Mouse (Mus musculus): ENCODE results near the gene Gm28778. TPM values are rescaled to one million over a fixed set of nuclear protein-coding genes. Genes with fewer than 3 reads are reported as not detected.
A peak's percentile ranks its signal among the peaks of the same experiment; 100 is the strongest.
"Not testable (repeated sequence)": the region's sequence is repeated elsewhere in the genome, so short reads cannot be mapped to it uniquely, and the experiment has no call there.

Gm28778 gene
- not detected in 2 replicates for polyA plus RNA-seq (2014; fragmentation: Nextera tagmentation; extraction: Ambion mirVana)

GRCm38 (mm10) chr1:53296581-53297383 is at the start of gene Gm28778, which contains the start of the genes Pms1 and Ormdl1:
Gene Gm28778, plus strand, starts transcription at chr1:53297111.
Gene Pms1, minus strand, starts transcription at chr1:53297018.
Gene Ormdl1, plus strand, starts transcription at chr1:53297095.
- Histone ChIP-seq H3K9ac (ENCODE audit: low read depth, low read length) (peak within 1 kb of the TSS; percentile 84), H3K4me1 (ENCODE audit: control insufficient read depth, insufficient read depth, low read length) (no peaks in the 10 kb centered on the region), H3K27ac (ENCODE audit: low read depth, low read length) (peak within 1 kb of the TSS; percentile 77), H3K36me3 (ENCODE audit: control insufficient read depth, insufficient read depth, low read length) (peaks cover 4% of the 10 kb centered on the region; the same call in 1 of the 2 replicates), H3K4me3 (ENCODE audit: low read length) (peak within 1 kb of the TSS; percentile 85), H3K4me2 (replicated peaks; ENCODE audit: low read depth, low read length) (peak within 1 kb of the TSS; percentile 60), H3K9me3 (ENCODE audit: control insufficient read depth, low read length) (no peaks in the 10 kb centered on the region), H3K27me3 (ENCODE audit: control insufficient read depth, insufficient read depth, low read length) (no peaks in the 10 kb centered on the region)
- ATAC-seq (ENCODE audit: low FRiP score, low TSS enrichment) = peak; percentile 100
- under 1% methylated on average over 66 of the region's 66 CpGs for WGBS

- not testable (repeated sequence) for H3K4me2 ChIP-seq (replicated peaks; ENCODE audit: low read depth, low read length); H3K9me3 ChIP-seq (ENCODE audit: control insufficient read depth, low read length); H3K36me3 ChIP-seq (ENCODE audit: control insufficient read depth, insufficient read depth, low read length); H3K27me3 ChIP-seq (ENCODE audit: control insufficient read depth, insufficient read depth, low read length); H3K9ac ChIP-seq (ENCODE audit: low read depth, low read length); ATAC-seq (ENCODE audit: low FRiP score, low TSS enrichment); H3K4me1 ChIP-seq (ENCODE audit: control insufficient read depth, insufficient read depth, low read length); H3K4me3 ChIP-seq (ENCODE audit: low read length); H3K27ac ChIP-seq (ENCODE audit: low read depth, low read length)
Observed at GRCm38 (mm10) chr1:53264958-53265612, 31.8 kb upstream of the Gm28778 start.

- H3K9ac ChIP-seq (ENCODE audit: low read depth, low read length) = no peak overlapping the region
- H3K27me3 ChIP-seq (ENCODE audit: control insufficient read depth, insufficient read depth, low read length) = no peaks in the 10 kb centered on the region
- no peak overlapping the region for H3K4me3 ChIP-seq (ENCODE audit: low read length)
- H3K4me1 ChIP-seq (ENCODE audit: control insufficient read depth, insufficient read depth, low read length) = no peaks in the 10 kb centered on the region
- no peak overlapping the region for H3K4me2 ChIP-seq (replicated peaks; ENCODE audit: low read depth, low read length)
- H3K27ac ChIP-seq (ENCODE audit: low read depth, low read length) = no peak overlapping the region
- H3K36me3 ChIP-seq (ENCODE audit: control insufficient read depth, insufficient read depth, low read length) = no peaks in the 10 kb centered on the region
- WGBS = 85% methylated on average over 3 of the region's 3 CpGs
- no peaks in the 10 kb centered on the region for H3K9me3 ChIP-seq (ENCODE audit: control insufficient read depth, low read length)
- no peak for ATAC-seq (ENCODE audit: low FRiP score, low TSS enrichment)
Observed at GRCm38 (mm10) chr1:53269901-53270300, 27.0 kb upstream of the Gm28778 start.

DNA sequence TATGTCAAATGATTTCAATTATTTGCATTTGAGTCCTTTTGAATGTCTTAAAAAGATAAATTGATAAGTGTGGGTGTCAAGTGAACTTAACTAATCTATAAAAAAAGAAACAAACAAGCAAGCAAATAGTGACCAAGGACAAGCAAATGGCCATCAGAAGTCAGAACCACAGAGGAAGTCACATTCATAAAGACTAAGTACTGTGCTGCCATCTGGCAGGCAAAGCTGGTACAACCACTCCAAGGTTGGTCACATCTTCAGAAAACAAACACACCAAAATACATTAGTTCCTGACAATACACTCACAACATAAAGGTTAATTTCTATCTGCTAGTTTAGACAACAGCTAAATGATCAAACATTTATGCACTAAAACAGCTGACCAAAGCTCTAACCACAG is 24.3 kb upstream of the Gm28778 start:
- no peak for ATAC-seq (ENCODE audit: low FRiP score, low TSS enrichment)
- H3K4me2 ChIP-seq (replicated peaks; ENCODE audit: low read depth, low read length) = no peak overlapping the region
- no peaks in the 10 kb centered on the region for H3K27me3 ChIP-seq (ENCODE audit: control insufficient read depth, insufficient read depth, low read length)
- H3K36me3 ChIP-seq (ENCODE audit: control insufficient read depth, insufficient read depth, low read length) = no peaks in the 10 kb centered on the region
- H3K4me1 ChIP-seq (ENCODE audit: control insufficient read depth, insufficient read depth, low read length) = no peaks in the 10 kb centered on the region
- no peak overlapping the region for H3K27ac ChIP-seq (ENCODE audit: low read depth, low read length)
- no peak overlapping the region for H3K9ac ChIP-seq (ENCODE audit: low read depth, low read length)
- H3K4me3 ChIP-seq (ENCODE audit: low read length) = no peak overlapping the region
- H3K9me3 ChIP-seq (ENCODE audit: control insufficient read depth, low read length) = no peaks in the 10 kb centered on the region

- no peak overlapping the region for H3K27ac ChIP-seq (ENCODE audit: low read depth, low read length)
- 0 out of 2 replicates have a peak, but pooled peaks cover 2% of the 10 kb centered on the region for H3K36me3 ChIP-seq (ENCODE audit: control insufficient read depth, insufficient read depth, low read length)
- H3K4me3 ChIP-seq (ENCODE audit: low read length) = no peak overlapping the region
- 92% methylated on average over 3 of the region's 3 CpGs for WGBS
- H3K9ac ChIP-seq (ENCODE audit: low read depth, low read length) = no peak overlapping the region
- H3K4me2 ChIP-seq (replicated peaks; ENCODE audit: low read depth, low read length) = no peak overlapping the region
- no peaks in the 10 kb centered on the region for H3K27me3 ChIP-seq (ENCODE audit: control insufficient read depth, insufficient read depth, low read length)
- no peak for ATAC-seq (ENCODE audit: low FRiP score, low TSS enrichment)
- H3K9me3 ChIP-seq (ENCODE audit: control insufficient read depth, low read length) = no peaks in the 10 kb centered on the region
- no peaks in the 10 kb centered on the region for H3K4me1 ChIP-seq (ENCODE audit: control insufficient read depth, insufficient read depth, low read length)
Observed at GRCm38 (mm10) chr1:53291197-53291596, 5.7 kb upstream of the Gm28778 start.

GRCm38 (mm10) chr1:53300506-53300905 is 3.6 kb downstream of the Gm28778 start:
- H3K4me1 ChIP-seq (ENCODE audit: control insufficient read depth, insufficient read depth, low read length) = no peaks in the 10 kb centered on the region
- peaks cover 9% of the 10 kb centered on the region; the same call in 1 of the 2 replicates for H3K36me3 ChIP-seq (ENCODE audit: control insufficient read depth, insufficient read depth, low read length)
- no peak overlapping the region for H3K4me2 ChIP-seq (replicated peaks; ENCODE audit: low read depth, low read length)
- WGBS = 89% methylated on average over 4 of the region's 4 CpGs
- no peak overlapping the region for H3K9ac ChIP-seq (ENCODE audit: low read depth, low read length)
- no peaks in the 10 kb centered on the region for H3K9me3 ChIP-seq (ENCODE audit: control insufficient read depth, low read length)
- H3K27ac ChIP-seq (ENCODE audit: low read depth, low read length) = no peak overlapping the region
- ATAC-seq (ENCODE audit: low FRiP score, low TSS enrichment) = no peak
- no peaks in the 10 kb centered on the region for H3K27me3 ChIP-seq (ENCODE audit: control insufficient read depth, insufficient read depth, low read length)
- no peak overlapping the region for H3K4me3 ChIP-seq (ENCODE audit: low read length)

DNA sequence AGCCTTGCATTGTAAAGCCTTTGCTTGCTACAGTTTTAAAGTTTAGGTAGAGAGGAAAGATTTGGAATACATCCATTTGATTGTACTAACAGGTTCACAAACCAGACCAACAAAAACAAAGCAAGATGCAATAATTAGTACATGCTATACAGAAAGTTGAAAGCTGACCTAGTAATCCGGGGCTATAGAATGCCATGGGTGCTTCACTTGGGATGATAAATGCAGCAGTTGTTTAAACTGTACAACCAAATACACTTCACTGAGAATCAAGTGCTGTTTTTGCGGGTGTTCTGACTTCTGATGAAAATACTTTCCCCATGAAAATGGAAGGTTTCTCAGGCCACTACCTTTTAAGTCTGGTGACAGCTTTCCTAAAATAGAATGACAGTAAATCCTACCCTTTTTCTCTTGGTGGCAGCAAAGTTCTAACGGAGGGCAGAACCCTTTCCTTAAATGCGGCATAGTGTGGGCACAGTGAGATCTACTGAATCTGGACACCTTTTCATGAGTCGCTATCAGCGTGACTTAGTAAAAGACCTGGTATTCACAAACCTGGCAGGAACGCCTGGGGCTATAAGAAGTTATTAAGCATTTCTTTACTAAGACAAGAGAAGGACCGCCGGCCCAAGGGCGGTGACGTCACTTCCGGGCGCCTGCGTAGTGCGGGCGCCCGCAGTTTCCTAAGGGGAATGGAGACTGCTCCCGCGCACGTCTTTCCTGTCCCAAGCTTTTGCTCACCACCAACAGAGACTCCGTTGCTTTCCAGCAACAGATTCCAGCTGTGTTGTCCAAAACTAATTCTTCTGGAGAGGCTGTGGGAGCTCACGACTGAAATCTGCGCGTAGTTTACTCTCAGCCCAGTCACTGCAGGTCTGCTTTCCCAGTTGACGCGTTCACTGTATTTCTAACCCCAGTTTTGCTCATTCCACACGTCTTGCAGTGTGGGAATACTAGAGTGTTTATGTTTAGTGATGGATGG is 16.4 kb downstream of the Gm28778 start, which contains the start of gene Osgepl1:
Osgepl1 (plus strand) TSS at position 636 of the 979 bp plus-strand sequence.
- peak within 1 kb of the TSS; percentile 73 for H3K9ac ChIP-seq (ENCODE audit: low read depth, low read length)
- WGBS = 2% methylated on average over 27 of the region's 27 CpGs

GRCm38 (mm10) chr1:53321662-53322344 is 24.9 kb downstream of the Gm28778 start:
- Histone ChIP-seq H3K9ac (ENCODE audit: low read depth, low read length) (no peak overlapping the region), H3K4me1 (ENCODE audit: control insufficient read depth, insufficient read depth, low read length) (no peaks in the 10 kb centered on the region), H3K4me3 (ENCODE audit: low read length) (no peak overlapping the region), H3K4me2 (replicated peaks; ENCODE audit: low read depth, low read length) (no peak overlapping the region), H3K36me3 (ENCODE audit: control insufficient read depth, insufficient read depth, low read length) (peaks cover 26% of the 10 kb centered on the region), H3K27ac (ENCODE audit: low read depth, low read length) (no peak overlapping the region), H3K27me3 (ENCODE audit: control insufficient read depth, insufficient read depth, low read length) (no peaks in the 10 kb centered on the region), H3K9me3 (ENCODE audit: control insufficient read depth, low read length) (no peaks in the 10 kb centered on the region)
- WGBS = 96% methylated on average over 4 of the region's 4 CpGs
- ATAC-seq (ENCODE audit: low FRiP score, low TSS enrichment) = no peak

More for the DNA sequence above, 16.4 kb downstream of the Gm28778 start, which contains the start of gene Osgepl1:
- peak within 1 kb of the TSS; percentile 69 for H3K4me2 ChIP-seq (replicated peaks; ENCODE audit: low read depth, low read length)
- H3K9me3 ChIP-seq (ENCODE audit: control insufficient read depth, low read length) = no peaks in the 10 kb centered on the region
- peak; percentile 98 for ATAC-seq (ENCODE audit: low FRiP score, low TSS enrichment)
- no peaks in the 10 kb centered on the region for H3K4me1 ChIP-seq (ENCODE audit: control insufficient read depth, insufficient read depth, low read length)
- peak within 1 kb of the TSS; percentile 67 for H3K4me3 ChIP-seq (ENCODE audit: low read length)
- H3K27me3 ChIP-seq (ENCODE audit: control insufficient read depth, insufficient read depth, low read length) = no peaks in the 10 kb centered on the region
- peak within 1 kb of the TSS; percentile 89 for H3K27ac ChIP-seq (ENCODE audit: low read depth, low read length)
- H3K36me3 ChIP-seq (ENCODE audit: control insufficient read depth, insufficient read depth, low read length) = peaks cover 15% of the 10 kb centered on the region

Measured in kidney, embryonic 14.5 days (tissue).